Mouse (Mus musculus) activated CD4-positive, CD25-positive, alpha-beta regulatory T cell (primary cell): ENCODE data around the gene Chgb. TPM values are rescaled to one million over a fixed set of nuclear protein-coding genes. Genes with fewer than 3 reads are reported as not detected.

Source experiments
- polyA plus RNA-seq, 2 experiments: library from polyadenylated mRNA; unstranded; fragments of 100-300 nt; shearing (Covaris generic); gene quantifications; one replicate each; pipeline ENCODE4 v1.2.1; 2017

Chgb gene
- under 1 TPM in 1 of 2 experiments, not detected in 1; 0.49 TPM for polyA plus RNA-seq

DNA sequence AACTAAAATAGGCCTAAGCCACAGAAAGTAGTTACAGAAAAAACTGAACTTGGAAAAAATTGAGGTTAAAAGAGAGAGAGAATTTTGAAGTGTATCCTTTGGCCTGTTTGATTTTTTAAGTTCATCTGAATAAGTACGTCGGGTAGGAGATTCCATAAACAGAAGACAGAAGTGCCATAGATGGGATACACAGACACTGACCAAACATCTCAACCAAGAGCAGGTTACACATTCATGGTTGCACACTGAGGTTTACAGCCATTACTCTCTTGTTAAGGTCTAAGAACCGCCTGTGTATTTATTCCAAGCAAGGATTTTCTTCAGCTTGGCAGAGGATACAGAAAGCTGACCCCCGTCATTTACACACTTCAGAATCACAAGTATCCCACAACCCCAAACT, at the start of gene Chgb:
Gene Chgb (plus strand): TSS at position 301 of the 400 bp plus-strand sequence.

DNA sequence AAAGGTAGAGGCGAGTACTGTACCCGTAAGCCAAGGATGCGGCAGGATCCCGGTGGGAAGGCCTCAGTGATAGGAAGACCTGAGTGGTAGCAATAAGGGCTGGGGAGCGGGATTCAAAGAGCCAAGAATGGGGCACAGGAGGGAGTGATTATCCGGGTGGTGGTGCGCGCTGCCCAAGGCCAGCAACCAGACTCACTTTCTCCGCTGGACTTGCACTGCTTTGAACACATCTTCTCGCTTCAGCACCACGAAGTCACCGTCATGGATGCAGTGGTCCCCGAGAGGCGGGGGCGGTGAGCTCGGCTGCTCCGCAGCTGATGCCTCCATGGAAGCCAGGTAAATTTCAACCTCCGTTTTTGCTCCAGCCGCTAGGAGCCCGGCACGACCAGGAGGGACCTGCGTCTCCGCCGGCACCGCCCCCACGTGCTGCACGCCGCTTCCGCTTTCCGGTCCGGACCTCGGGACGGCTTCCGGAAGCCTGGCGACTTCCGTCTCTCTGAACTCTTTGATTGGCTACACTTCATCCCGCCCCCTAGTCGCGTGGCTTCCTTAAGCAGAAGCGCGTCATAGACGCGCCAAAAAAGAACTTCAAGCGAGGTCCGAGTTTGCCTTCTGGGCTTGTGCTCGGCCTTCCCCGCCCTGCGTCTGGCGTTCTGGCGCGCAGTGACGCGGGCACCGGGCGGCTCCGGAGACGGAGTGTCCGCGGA, 34.7 kb downstream of the Chgb start, which contains the start of the genes Trmt6 and Mcm8:
Gene Trmt6 (minus strand): TSS at position 448 of the 707 bp plus-strand sequence.
Gene Mcm8 (plus strand): TSS at position 534 of the 707 bp plus-strand sequence.

Other genes starting within 250 kb of the Chgb start
- gene Gpcpd1, start 193.5 kb upstream of the Chgb start, polyA plus RNA-seq: 10 to 100 TPM; 76.0 to 83.6 TPM
- 10 to 100 TPM; 25.2 to 29.1 TPM for gene Shld1, start 94.3 kb upstream of the Chgb start, polyA plus RNA-seq
- gene Trmt6, start 34.8 kb downstream of the Chgb start, polyA plus RNA-seq: 10 to 100 TPM; 33.4 to 40.0 TPM
- gene Mcm8, start 34.9 kb downstream of the Chgb start, polyA plus RNA-seq: 1 to 10 TPM; 1.3 to 2.1 TPM
- gene Crls1, start 65.4 kb downstream of the Chgb start, polyA plus RNA-seq: 10 to 100 TPM; 24.1 to 29.1 TPM
- gene Lrrn4, start 99.6 kb downstream of the Chgb start, polyA plus RNA-seq: 1 to 10 TPM in 1 of 2 experiments, under 1 TPM in 1; 0.71 to 3.0 TPM
- under 1 TPM in 1 of 2 experiments, not detected in 1; 0.20 TPM for gene Fermt1, start 164.6 kb downstream of the Chgb start, polyA plus RNA-seq